Mouse (Mus musculus) forebrain, embryonic 11.5 days (tissue): ENCODE measurements around the gene Lrrtm4. TPM values are rescaled to one million over a fixed set of nuclear protein-coding genes. Genes with fewer than 3 reads are reported as not detected.

Experiments
- ATAC-seq: fragments of 200-750 bp; cut with Nextera tagmentation; replicated peaks from 2 replicates; pipeline ENCODE4 v1.8.0; 2017; ENCODE audit warnings: moderate TSS enrichment; ENCODE audit not compliant: low FRiP score
- DNase-seq: peaks from one replicate; pipeline ENCODE4 v3.0.0-alpha.2; 2017; ENCODE audit warnings: low spot score
- H3K27ac ChIP-seq: fragments of 300-500 bp; sonication (generic); 2 replicates; pipeline ENCODE4 v1.5.1; 2014; ENCODE audit warnings: low read depth, low read length
- H3K27me3 ChIP-seq: fragments of 300-500 bp; sonication (generic); 2 replicates; pipeline ENCODE4 v1.6.1; 2014; ENCODE audit warnings: mild to moderate bottlenecking, low read length, mixed read lengths; ENCODE audit not compliant: control insufficient read depth, insufficient read depth
- H3K36me3 ChIP-seq: fragments of 300-500 bp; sonication (generic); 2 replicates; pipeline ENCODE4 v1.6.1; 2014; ENCODE audit warnings: mild to moderate bottlenecking, low read length, moderate library complexity, mixed read lengths; ENCODE audit not compliant: control insufficient read depth, insufficient read depth
- H3K4me1 ChIP-seq: fragments of 300-500 bp; sonication (generic); replicated peaks from 2 replicates; pipeline ENCODE4 v1.6.1; 2014; ENCODE audit warnings: low read length, mixed read lengths; ENCODE audit not compliant: control insufficient read depth, insufficient read depth
- H3K4me2 ChIP-seq: fragments of 300-500 bp; sonication (generic); 2 replicates; pipeline ENCODE4 v1.6.1; 2014; ENCODE audit warnings: low read depth, mild to moderate bottlenecking, low read length, moderate library complexity, mixed read lengths; ENCODE audit not compliant: severe bottlenecking
- H3K4me3 ChIP-seq: fragments of 300-500 bp; sonication (generic); 2 replicates; pipeline ENCODE4 v1.5.1; 2014; ENCODE audit warnings: low read depth, low read length
- H3K9ac ChIP-seq: fragments of 300-500 bp; sonication (generic); 2 replicates; pipeline ENCODE4 v1.6.1; 2014; ENCODE audit warnings: low read length
- H3K9me3 ChIP-seq: fragments of 300-500 bp; sonication (generic); 2 replicates; pipeline ENCODE4 v1.6.1; 2016; ENCODE audit warnings: low read length, mixed read lengths; ENCODE audit not compliant: control insufficient read depth
- WGBS: fragments of 180-500 bp; shearing (Covaris S2); extraction: QIAGEN DNeasy Blood & Tissue Kit; methylation state at CpG from one replicate; pipeline ENCODE4 v1.1.7; 2014; 5-methylcytosine and 5-hydroxymethylcytosine counted together
- polyA plus RNA-seq: library from polyadenylated mRNA; unstranded; fragments of >200 nt; fragmentation: Nextera tagmentation; extraction: Ambion mirVana; gene quantifications from 2 replicates; pipeline ENCODE4 v1.2.1, GENCODE M21; 2014

Lrrtm4 gene
- polyA plus RNA-seq, 1 experiment from 2014 or later: 2.7 TPM

DNA sequence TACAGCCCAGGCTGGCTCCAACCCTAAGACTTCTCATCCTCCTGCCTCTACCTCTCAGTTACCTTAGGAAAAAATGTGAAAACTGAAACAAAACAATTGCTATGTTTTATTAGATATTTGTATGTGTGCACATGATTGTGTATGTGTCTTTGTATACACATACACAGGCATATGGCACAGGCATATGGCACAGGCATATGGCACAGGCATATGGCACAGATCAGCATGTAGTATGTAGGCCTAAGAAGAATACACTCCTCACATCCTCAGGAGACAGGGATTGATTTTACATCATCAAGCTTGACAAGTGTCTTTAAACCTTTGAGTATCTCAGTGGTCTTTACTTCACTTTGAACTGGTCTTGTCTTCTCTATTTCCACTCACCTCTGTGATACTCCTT, 531.2 kb downstream of the Lrrtm4 start:
- Histone ChIP-seq H3K4me3 (no peak overlapping the region), H3K9ac (no peak overlapping the region), H3K27me3 (no peaks in the 10 kb centered on the region), H3K9me3 (no peaks in the 10 kb centered on the region), H3K36me3 (no peaks in the 10 kb centered on the region), H3K4me2 (no peak overlapping the region), H3K4me1 (no peaks in the 10 kb centered on the region), H3K27ac (no peak overlapping the region)
- ATAC-seq: no peak
- no peak for DNase-seq

DNA sequence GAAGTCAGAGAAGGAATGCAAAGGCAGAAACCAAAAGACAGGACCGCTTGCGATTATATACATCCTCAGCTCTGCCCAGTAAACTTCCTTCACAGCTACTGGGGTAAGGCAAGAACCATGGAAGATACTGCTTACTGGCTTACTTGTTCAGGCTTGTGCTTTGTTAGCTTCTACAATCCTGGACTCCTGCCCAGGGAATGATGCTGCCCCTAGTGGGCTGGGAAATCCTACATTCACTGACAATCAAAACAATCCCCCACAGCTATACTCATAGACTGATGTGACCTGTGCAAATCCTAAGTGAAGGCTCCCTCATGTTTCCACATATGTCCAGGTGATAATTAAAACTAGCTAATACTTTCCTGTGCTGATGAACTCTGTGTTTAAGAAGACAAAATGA, 534.7 kb downstream of the Lrrtm4 start:
- no peak overlapping the region for H3K27ac ChIP-seq
- no peaks in the 10 kb centered on the region for H3K27me3 ChIP-seq
- DNase-seq (no peak), ATAC-seq (no peak)
- no peaks in the 10 kb centered on the region for H3K36me3 ChIP-seq
- WGBS: 96% methylated on average over 2 of the region's 2 CpGs
- no peaks in the 10 kb centered on the region for H3K4me1 ChIP-seq
- H3K9me3 ChIP-seq: no peaks in the 10 kb centered on the region
- no peak overlapping the region for H3K9ac ChIP-seq
- no peak overlapping the region for H3K4me3 ChIP-seq
- no peak overlapping the region for H3K4me2 ChIP-seq

DNA sequence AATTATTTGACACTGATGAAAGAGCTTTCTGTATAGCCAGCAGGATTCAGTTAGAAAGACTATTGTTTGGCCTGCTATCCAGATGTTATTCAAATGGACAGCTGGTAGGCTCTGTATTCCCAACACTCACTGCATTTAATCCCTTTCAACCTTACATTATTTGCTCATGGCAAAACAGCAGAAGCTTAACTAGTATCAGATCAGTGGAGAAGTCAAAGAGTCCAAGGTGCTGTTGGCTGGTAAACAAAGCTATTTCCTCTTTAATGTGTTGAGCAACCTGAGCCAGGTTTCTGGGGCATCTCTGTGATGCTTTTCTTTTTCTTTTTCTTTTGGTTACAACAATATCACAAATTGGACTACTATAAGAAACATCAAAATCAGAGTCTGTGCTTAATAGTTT, 536.3 kb downstream of the Lrrtm4 start:
- H3K4me1 ChIP-seq: no peaks in the 10 kb centered on the region
- no peak for DNase-seq
- ATAC-seq: no peak
- H3K9me3 ChIP-seq: no peaks in the 10 kb centered on the region
- H3K4me3 ChIP-seq: no peak overlapping the region
- no peak overlapping the region for H3K4me2 ChIP-seq
- no peaks in the 10 kb centered on the region for H3K27me3 ChIP-seq
- no peak overlapping the region for H3K27ac ChIP-seq
- no peak overlapping the region for H3K9ac ChIP-seq
- no peaks in the 10 kb centered on the region for H3K36me3 ChIP-seq

DNA sequence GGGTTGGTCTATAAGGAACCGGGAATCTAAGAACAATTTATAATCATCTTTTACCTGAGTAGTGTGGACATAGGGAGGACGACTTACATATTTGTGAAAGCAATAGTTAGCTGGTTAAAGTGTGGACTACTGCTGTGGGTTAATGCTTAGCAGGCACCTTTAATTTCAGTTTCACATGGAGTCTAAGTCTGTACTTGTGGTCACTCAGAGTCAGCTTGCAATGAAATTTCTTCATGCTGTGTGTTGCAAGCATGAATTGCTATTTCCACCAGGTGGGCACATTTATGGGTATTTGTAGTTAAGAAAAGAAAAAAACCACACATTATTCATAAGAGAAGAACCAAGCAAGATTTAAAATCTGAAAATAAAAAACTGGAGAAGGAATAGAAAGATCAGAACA, 558.5 kb downstream of the Lrrtm4 start:
- no peak for DNase-seq
- Histone ChIP-seq H3K4me1 (no peaks in the 10 kb centered on the region), H3K27ac (no peak overlapping the region), H3K27me3 (no peaks in the 10 kb centered on the region), H3K36me3 (no peaks in the 10 kb centered on the region), H3K9ac (no peak overlapping the region), H3K9me3 (no peaks in the 10 kb centered on the region), H3K4me2 (no peak overlapping the region), H3K4me3 (no peak overlapping the region)
- WGBS: 79% methylated on average over 2 of the region's 2 CpGs
- no peak for ATAC-seq

DNA sequence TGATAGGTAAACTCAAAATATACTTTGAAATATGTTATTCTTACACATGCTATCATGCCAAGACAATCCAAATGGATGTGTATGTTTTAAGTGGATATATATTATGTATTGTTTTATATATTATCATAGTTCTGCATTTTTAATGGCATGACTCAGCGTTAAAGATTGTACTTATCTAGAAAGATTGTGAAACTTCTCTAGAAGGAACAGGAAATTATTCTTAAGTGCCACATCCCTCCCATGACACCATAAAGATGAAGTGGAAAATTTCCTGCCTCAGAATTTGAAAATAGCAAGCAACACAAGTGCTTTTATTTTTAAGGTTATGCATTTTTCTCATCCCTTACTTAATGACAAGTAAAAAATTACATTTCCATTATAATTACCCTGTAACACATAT, 563.5 kb downstream of the Lrrtm4 start:
- Histone ChIP-seq H3K4me1 (no peaks in the 10 kb centered on the region), H3K9me3 (no peaks in the 10 kb centered on the region), H3K4me2 (no peak overlapping the region), H3K27ac (no peak overlapping the region), H3K36me3 (no peaks in the 10 kb centered on the region), H3K9ac (no peak overlapping the region), H3K4me3 (no peak overlapping the region), H3K27me3 (no peaks in the 10 kb centered on the region)
- WGBS: 83% methylated on average over 1 of the region's 1 CpGs
- no peak for DNase-seq
- no peak for ATAC-seq

DNA sequence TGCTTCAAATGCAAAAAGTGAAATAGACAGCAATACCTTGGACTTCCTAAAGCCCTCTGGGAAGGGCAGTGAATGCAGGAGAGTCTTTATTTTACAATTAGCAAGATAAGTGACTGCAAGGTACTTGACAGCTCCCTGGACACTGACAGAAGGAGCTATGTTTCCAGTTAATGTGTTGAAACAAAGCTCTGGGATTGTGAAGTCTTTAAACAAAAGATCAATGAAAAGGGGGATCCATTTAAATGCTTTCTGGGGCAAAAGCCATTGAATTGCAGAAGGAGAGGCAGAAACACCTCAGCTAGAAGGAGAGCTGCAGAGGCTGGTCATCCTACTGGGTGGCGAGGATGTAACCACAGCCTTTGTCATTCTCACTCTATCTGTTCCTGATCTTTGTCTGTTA, 571.1 kb downstream of the Lrrtm4 start:
- H3K4me2 ChIP-seq: no peak overlapping the region
- H3K9ac ChIP-seq: no peak overlapping the region
- WGBS: 50% methylated on average over 1 of the region's 1 CpGs
- H3K4me1 ChIP-seq: no peaks in the 10 kb centered on the region
- ATAC-seq (no peak), DNase-seq (no peak)
- no peaks in the 10 kb centered on the region for H3K36me3 ChIP-seq
- H3K9me3 ChIP-seq: no peaks in the 10 kb centered on the region
- H3K27me3 ChIP-seq: no peaks in the 10 kb centered on the region
- no peak overlapping the region for H3K4me3 ChIP-seq
- no peak overlapping the region for H3K27ac ChIP-seq

DNA sequence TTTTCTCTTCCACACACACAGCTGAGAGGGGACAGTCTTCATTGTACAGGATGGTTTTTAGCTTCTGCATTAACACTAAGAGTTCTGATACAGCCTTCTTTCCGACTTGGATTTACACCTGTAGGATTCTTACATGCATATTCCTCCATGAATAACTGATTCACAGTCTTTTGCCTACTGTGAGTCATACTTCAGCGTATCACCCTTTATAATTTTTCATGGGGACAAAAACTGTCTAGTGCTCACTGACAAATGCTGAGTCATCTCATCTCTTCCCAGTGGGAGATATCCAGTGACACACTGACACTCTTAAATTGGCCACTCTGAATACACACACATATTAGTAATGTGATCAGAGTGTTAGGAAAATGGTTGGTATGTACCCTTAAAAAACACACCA, 600.8 kb downstream of the Lrrtm4 start:
- Histone ChIP-seq H3K27me3 (no peaks in the 10 kb centered on the region), H3K27ac (no peak overlapping the region), H3K9me3 (no peaks in the 10 kb centered on the region), H3K9ac (no peak overlapping the region), H3K4me3 (no peak overlapping the region), H3K4me1 (no peaks in the 10 kb centered on the region), H3K4me2 (no peak overlapping the region), H3K36me3 (no peaks in the 10 kb centered on the region)
- no peak for ATAC-seq
- DNase-seq: no peak
- 88% methylated on average over 2 of the region's 2 CpGs for WGBS

DNA sequence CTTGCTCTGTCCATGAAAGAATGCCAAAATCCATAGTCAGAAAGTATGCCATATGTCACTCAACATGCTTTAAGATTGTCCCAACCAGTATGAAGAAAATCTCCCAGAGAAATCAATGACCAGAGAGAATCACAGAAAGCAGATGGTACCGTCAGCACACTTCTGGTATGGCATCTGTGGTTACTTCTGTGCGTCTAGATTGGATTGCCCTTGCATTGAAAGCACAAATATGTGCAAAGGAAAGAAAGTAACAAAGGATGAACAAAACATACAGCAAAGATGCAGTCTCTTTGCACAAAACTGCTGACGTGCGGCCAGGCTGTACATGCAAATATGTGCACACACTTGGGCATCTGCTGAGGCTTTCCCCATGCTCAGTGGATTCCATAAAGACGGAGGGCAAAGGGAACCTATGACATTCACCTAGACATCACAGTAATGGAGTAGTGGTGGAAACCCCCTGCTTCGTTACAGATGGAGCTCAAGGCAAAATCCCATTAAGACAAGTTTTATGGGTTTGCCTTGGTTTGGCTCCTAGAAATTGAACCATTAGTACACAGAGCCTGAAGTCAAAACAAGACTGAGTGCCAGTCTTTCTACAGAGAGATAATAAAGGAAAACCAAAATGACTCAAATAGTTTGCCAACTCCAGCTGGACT, 604.1 kb downstream of the Lrrtm4 start:
- WGBS: 92% methylated on average over 6 of the region's 6 CpGs
- Histone ChIP-seq H3K4me1 (no peaks in the 10 kb centered on the region), H3K36me3 (no peaks in the 10 kb centered on the region), H3K27ac (no peak overlapping the region), H3K9ac (no peak overlapping the region), H3K27me3 (no peaks in the 10 kb centered on the region), H3K4me3 (no peak overlapping the region), H3K4me2 (no peak overlapping the region), H3K9me3 (no peaks in the 10 kb centered on the region)
- no peak for ATAC-seq
- no peak for DNase-seq

DNA sequence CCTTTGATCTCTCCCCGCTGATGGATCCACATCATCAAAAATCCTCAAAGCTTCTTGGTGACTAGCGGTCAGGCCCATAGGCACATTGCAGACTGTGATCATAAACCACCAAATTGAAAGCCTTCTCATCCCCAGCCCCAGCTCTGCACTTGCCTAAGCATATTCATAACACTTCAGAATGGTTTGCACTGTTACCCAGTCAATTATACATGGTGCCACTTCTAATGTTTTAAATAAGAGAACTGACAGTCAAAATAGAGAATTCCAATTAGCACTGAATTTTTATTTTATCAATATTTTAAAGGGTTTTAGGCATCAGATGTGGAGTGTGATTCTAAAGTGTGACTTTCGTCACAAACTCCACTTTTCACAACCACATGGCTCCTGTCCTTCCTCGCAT, 606.8 kb downstream of the Lrrtm4 start:
- no peak overlapping the region for H3K9ac ChIP-seq
- H3K4me3 ChIP-seq: no peak overlapping the region
- DNase-seq: no peak
- H3K4me2 ChIP-seq: no peak overlapping the region
- 90% methylated on average over 4 of the region's 4 CpGs for WGBS
- no peaks in the 10 kb centered on the region for H3K36me3 ChIP-seq
- H3K27ac ChIP-seq: no peak overlapping the region
- no peaks in the 10 kb centered on the region for H3K9me3 ChIP-seq
- no peaks in the 10 kb centered on the region for H3K4me1 ChIP-seq
- no peak for ATAC-seq
- no peaks in the 10 kb centered on the region for H3K27me3 ChIP-seq
